Mouse (Mus musculus) ovary, postnatal 36 days (tissue): ENCODE data around the gene Krt82.

Source experiments
- DNase-seq: peaks from one replicate; pipeline ENCODE4 v3.0.0; 2022; ENCODE audit warnings: low spot score, mixed read lengths

The Krt82 gene

GRCm38 (mm10) chr15:101550567-101550966, at the start of gene Krt82:
Gene Krt82, minus strand, starts transcription at chr15:101550667.
- DNase-seq: no peak

- DNase-seq: no peak
Measured at GRCm38 (mm10) chr15:101599123-101599522, 48.7 kb upstream of the Krt82 start.

DNA sequence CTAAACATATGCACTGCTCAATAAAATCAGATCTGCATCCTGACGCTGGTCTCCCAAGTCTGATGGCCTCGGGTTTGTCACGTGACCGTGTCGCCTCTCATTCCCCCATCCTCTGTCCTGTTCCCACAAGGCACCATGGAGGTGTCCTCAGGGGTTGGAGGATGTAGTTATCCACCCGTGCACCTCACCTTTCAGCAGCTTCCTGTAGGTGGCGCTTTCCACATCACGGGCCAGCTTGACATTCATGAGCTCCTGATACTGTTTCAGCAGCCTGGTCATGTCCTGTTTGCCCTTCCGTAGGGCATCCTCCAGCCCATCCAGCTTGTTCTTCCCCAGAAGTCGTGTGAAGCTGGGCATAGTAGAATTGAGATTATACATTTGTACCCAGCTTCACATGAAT, 37.7 kb upstream of the Krt82 start:
- no peak for DNase-seq

DNA sequence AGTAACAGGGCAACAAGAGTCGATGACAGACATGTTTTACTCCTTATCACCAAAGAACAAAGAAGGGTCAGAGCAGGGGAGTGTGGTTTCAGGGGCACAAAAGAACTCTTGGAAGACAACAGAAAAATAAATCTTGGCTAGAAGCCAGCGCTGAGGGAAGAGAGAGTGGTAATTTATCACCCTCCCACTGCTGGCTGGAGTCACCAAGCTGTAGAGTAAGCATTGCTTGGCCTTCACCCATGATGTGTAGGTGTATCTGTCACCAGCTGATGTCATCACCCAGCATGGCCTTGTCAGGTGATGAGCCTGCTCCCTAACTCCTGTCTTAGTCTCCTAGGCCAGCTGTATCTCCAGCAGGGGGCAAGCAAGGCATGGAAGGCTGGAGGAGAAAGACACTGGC, 34.0 kb upstream of the Krt82 start:
- peak; percentile 14 for DNase-seq

- no peak for DNase-seq
Measured at GRCm38 (mm10) chr15:101583211-101583965, 32.9 kb upstream of the Krt82 start.

GRCm38 (mm10) chr15:101581701-101582100, 31.2 kb upstream of the Krt82 start:
- no peak for DNase-seq

GRCm38 (mm10) chr15:101575506-101575905, 25.0 kb upstream of the Krt82 start:
- DNase-seq: no peak

GRCm38 (mm10) chr15:101573796-101574345, 23.4 kb upstream of the Krt82 start, which contains the start of gene Krt75:
Gene Krt75, minus strand, starts transcription at chr15:101573904.
- DNase-seq: no peak

DNA sequence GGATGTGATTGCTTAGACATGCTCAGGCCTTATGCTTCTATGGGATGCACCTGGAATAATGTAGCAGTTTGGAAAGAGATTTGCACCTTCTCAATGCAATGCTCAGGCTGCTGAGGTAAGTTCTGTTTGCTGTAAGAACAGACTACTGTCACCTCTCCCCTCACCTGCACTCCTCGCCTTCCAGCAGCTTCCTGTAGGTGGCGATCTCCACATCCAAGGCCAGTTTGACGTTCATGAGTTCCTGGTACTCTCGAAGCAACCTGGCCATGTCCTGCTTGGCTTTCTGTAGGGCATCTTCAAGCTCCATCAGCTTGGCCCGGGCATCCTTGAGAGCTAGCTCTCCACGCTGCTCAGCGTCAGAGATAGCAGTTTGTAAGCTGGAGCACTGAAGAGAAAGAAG, 17.3 kb upstream of the Krt82 start:
- DNase-seq: peak; percentile 13

DNA sequence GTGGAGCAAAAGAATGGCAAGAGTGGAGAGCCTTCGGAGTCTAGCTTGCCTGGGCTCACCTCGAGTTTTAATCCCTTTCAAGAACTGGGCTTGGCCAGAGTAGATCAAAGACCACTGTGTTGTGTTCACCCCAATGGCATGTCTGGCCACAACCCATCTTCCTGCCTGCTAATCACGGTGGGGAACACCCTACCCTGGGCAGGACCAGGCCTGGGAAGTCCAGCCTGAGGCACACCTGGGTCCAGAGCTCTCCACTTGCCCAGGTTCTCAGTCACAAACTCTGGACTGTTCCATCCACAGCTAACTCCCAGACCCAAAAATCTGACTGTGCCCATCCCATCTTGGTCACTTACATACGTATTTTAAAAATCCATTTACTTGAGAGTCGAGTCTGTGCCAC, 12.4 kb upstream of the Krt82 start, which contains the start of gene Krt90:
Gene Krt90, minus strand, starts transcription at position 101 of the 400 bp plus-strand sequence.
- no peak for DNase-seq

GRCm38 (mm10) chr15:101558034-101558646, 7.7 kb upstream of the Krt82 start:
- DNase-seq: no peak

- DNase-seq: peak; percentile 34
Measured at GRCm38 (mm10) chr15:101553169-101553568, 2.7 kb upstream of the Krt82 start.

- DNase-seq: no peak
Measured at GRCm38 (mm10) chr15:101552188-101552587, 1.7 kb upstream of the Krt82 start.

DNA sequence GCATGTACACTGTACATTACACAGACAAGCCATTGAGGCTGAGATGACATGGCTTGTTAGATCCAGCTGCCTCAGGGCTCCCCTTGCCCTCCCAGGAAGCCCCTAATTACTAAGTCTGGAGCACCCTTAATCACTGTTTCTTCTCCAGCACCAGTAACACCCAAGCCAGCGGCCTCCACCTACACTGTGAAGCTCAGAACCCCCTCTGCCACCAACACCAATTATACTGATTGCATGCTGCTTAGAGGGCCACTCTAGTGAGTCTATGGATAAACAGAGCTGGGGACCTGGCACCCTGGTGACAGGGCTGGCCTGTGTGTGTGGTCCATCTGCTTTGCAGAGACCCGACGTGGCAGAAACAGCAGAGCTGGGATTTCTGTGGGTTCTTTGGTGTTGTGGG, 6.0 kb downstream of the Krt82 start:
- DNase-seq: no peak

GRCm38 (mm10) chr15:101542543-101542942, 7.9 kb downstream of the Krt82 start:
- DNase-seq: no peak

- no peak for DNase-seq
Measured at GRCm38 (mm10) chr15:101538580-101538900, 11.9 kb downstream of the Krt82 start.

DNA sequence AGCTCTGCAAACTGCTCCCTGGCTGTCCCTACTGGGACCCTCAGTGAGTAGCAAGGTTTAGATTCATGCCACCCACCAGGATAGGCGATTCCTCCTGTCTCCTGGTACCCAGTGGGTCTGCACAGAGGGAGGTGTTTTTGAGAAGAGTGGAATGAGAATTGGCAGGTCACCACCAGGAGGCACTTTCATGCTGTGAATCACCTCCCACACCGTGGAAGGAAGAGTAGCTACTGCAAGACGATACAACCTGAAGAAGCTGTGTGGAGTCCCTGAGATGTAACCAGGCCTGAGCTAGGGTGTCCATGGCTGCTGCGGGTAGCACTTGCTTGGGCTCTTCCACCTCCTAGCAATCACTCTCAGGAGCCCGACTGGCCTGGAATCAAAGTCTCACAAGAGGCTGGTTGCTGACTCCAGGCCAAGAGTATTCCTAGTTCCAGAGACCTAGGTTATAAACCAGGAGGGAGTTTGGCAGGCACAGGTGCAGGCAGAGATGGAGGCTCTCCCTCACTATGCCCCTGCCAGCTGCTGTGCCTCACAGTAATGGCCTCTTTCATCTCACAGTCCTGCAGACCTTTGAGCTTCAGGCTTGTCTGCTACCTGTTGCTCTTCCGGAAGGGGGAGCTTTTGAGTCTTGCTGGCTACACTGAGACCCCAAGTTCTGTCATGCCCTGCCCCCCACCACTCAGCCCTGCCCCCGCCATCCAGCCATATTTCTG, 12.4 kb downstream of the Krt82 start:
- DNase-seq: no peak

GRCm38 (mm10) chr15:101536054-101536850, 14.2 kb downstream of the Krt82 start:
- no peak for DNase-seq

DNA sequence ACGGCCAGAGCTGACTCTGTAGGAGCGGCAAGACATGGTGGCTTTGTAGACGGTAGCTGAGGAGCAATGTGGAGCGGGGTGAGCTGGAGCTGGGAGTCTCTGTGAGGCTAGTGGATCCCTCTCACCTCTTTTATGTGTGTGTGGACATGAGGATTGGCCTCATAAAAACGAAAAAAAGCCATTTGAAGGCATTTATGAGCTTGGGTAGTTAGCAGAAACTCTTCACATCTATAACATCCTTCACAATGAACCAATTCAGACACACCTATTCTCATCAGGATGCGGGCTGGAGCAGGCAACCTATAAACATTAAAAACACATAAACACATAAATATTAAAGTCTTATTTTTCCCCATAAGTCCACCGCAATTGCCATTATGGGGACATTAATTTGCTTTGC, 17.7 kb downstream of the Krt82 start, which contains the start of gene Krt84:
Gene Krt84, minus strand, starts transcription at position 101 of the 400 bp plus-strand sequence.
- DNase-seq: no peak

DNA sequence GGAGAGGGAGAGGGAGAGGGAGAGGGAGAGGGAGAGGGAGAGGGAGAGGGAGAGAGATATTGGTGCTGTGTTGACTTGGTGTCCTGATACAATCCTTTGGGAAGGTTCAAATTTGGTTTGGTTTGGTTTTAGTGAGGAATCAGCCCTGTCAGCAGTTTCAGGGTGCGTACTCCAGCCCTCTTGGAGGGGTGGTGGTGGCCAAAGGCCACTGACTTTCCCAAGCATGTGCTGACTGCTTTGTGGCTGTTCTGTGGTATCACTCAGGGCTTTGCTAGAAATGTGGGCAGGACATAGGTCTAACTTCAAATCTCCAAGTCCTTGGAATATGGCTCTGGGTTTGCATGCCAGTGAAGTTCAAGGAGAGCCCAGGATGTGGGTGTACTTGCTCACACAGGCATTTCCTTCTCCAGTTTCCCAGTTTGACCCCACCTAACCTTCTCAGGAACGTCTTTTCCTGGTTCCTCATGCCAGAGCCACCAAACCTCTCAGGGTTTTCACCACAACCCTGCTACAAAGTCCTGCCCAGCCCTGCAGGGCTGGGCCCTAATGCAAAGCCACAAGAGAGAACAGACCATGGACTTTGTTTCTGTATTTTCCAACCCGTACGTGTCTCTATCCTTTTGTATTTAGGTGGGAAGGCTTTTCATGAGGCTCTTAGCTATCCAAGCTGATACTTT, 27.8 kb downstream of the Krt82 start:
- DNase-seq: no peak

- peak; percentile 70 for DNase-seq
Measured at GRCm38 (mm10) chr15:101519792-101520191, 30.7 kb downstream of the Krt82 start.
